Mouse (Mus musculus) cortical plate, adult 2 months (tissue): ENCODE measurements around the gene Uspl1.

Experiments
- CTCF ChIP-seq: fragments of 200-500 bp; IDR thresholded peaks from 2 replicates; pipeline ENCODE4 v1.5.1; 2011; ENCODE audit warnings: mild to moderate bottlenecking, control low read depth, low read length; ENCODE audit not compliant: insufficient read depth; ENCODE audit errors: extremely low read depth
- POLR2A ChIP-seq: fragments of 200-500 bp; IDR thresholded peaks from 2 replicates; pipeline ENCODE4 v1.6.1; 2011; ENCODE audit warnings: mild to moderate bottlenecking, low read length, control low read depth; ENCODE audit not compliant: insufficient read depth; ENCODE audit errors: extremely low read depth

DNA sequence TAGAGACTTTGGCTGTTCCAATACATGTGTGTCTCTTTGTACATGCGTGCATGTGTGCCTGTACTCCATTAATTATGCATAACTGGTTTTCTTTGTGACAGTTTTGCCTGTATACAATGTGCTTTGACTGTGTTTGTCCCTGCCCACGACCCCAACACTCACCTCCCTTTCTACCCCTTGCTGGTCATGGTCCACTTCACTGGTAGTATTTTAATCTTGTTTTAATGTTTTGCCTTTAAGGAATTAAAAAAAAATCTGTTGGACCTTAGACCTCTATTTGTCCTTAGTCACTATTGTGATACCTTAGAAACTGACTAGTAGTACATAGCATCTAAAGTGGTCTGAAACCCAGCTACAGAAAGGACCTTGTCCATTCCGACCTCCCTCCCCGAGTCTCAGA is 26.9 kb downstream of the Uspl1 start:
- TF ChIP-seq CTCF (no peak), POLR2A (no peak)
